Mouse (Mus musculus): Measurements from ENCODE around the gene Letm1. TPM values are rescaled to one million over a fixed set of nuclear protein-coding genes. Genes with fewer than 3 reads are reported as not detected.
A peak's percentile ranks its signal among the peaks of the same experiment; 100 is the strongest.

The Letm1 gene
- polyA plus RNA-seq, 1 experiment from 2014 or later = 45.0 TPM

DNA sequence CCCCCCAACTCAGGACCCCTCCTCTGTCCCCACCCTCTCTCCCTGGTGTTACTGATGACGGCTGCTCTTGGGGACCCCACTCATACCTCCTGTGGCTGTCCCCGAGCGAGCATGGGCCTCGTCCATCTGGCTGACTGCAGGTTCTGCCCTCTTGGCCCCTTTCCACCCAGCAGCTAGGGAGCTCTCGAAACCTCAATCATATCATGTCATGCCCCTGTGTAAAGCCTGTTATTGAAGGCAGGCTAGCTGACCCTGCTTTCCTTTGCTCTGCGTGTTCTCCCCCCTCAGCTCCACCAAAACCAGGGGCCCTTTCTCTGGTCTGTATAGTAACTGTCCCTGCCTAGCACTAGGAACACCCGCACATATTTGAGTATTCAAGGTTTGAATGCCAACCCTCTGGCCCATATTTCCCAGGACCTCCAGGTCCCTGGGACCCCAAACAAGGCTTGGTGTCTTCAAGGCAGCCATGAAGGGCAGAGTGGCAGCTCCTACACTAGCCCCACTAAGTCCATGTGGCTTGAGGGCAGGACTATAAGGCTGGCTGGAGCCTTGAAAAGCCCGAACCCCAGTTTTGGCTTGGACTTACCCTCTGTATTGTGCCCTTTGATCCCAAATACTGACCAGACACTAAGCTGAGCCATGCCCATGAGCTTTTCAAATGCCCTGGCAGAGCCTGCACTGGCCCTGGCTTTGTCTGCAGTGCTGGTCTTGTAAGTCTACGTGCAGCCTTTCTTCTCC is 76.8 kb downstream of the Letm1 start:
- 32% methylated on average over 9 of the region's 9 CpGs for WGBS
- no peaks in the 10 kb centered on the region for H3K27me3 ChIP-seq (ENCODE audit: control insufficient read depth, insufficient read depth, low read length)
- H3K9ac ChIP-seq (ENCODE audit: low read length) = no peak overlapping the region
- no peaks in the 10 kb centered on the region for H3K36me3 ChIP-seq (ENCODE audit: control insufficient read depth, insufficient read depth, low read length)
- 0 out of 2 replicates have a peak, but pooled peaks have one; percentile 4 for ATAC-seq (ENCODE audit: insufficient number of reproducible peaks, insufficient read depth, low FRiP score, low read depth)
- H3K27ac ChIP-seq (replicated peaks in 1 of 2; ENCODE audit: control insufficient read depth in 1 of 2, insufficient read depth in 1 of 2, low read depth in 2 of 2, low read length in 2 of 2) = peak overlapping the region; percentile 12 to 26; a peak in 2 of 4 replicates
- no peak overlapping the region for H3K4me3 ChIP-seq (ENCODE audit: control insufficient read depth in 1 of 2, insufficient read depth in 1 of 2, low read depth in 1 of 2, low read length in 2 of 2)
- H3K9me3 ChIP-seq (ENCODE audit: control insufficient read depth, low read length) = no peaks in the 10 kb centered on the region
- peaks cover 23 to 29% of the 10 kb centered on the region in 2 experiments for H3K4me1 ChIP-seq (ENCODE audit: control insufficient read depth in 2 of 2, insufficient read depth in 2 of 2, low read length in 2 of 2)
- peak overlapping the region; percentile 26 for H3K4me2 ChIP-seq (ENCODE audit: low read length)

DNA sequence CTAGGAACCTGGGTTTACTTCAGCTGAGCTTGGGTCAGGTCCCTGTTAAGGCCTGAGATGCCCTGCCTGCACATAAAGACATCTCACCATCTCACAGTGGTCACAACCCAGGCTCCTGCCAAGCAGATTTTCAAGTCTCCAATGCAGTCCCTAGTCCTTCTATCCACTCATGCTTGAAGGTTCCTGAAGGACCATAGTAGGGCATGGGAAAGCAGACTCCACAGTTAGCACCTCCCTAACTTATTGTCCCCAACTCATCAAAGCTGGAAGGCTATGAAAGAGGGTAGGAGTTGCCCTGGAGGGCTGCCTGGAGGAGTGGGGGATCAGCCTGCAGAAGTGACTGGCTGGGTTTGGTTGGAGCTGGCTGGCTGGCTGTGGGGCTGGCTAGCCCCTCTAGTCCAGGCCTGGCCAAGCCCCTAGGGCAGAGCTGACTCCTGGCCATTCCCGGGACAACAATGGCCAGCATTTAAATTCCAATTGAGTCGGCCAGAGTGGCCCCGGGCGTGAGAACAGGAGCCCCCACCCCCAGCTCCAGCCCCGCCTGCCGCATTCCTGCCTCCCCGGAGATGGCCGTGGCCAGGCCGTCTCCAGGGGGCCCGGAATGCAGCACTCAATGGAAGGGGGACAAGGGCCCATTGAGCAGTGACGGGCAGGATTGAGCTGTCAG is 77.5 kb downstream of the Letm1 start:
- H3K27me3 ChIP-seq (ENCODE audit: control insufficient read depth, insufficient read depth, low read length) = no peaks in the 10 kb centered on the region
- no peaks in the 10 kb centered on the region for H3K9me3 ChIP-seq (ENCODE audit: control insufficient read depth, low read length)
- no peaks in the 10 kb centered on the region for H3K36me3 ChIP-seq (ENCODE audit: control insufficient read depth, insufficient read depth, low read length)
- peak overlapping the region in 1 of 2 experiments; percentile 26; a peak in 1 of 4 replicates for H3K27ac ChIP-seq (replicated peaks in 1 of 2; ENCODE audit: control insufficient read depth in 1 of 2, insufficient read depth in 1 of 2, low read depth in 2 of 2, low read length in 2 of 2)
- 7% methylated on average over 11 of the region's 11 CpGs for WGBS
- peaks cover 27 to 32% of the 10 kb centered on the region in 2 experiments for H3K4me1 ChIP-seq (ENCODE audit: control insufficient read depth in 2 of 2, insufficient read depth in 2 of 2, low read length in 2 of 2)
- H3K9ac ChIP-seq (ENCODE audit: low read length) = no peak overlapping the region
- no peak for ATAC-seq (ENCODE audit: insufficient number of reproducible peaks, insufficient read depth, low FRiP score, low read depth)
- no peak overlapping the region for H3K4me3 ChIP-seq (ENCODE audit: control insufficient read depth in 1 of 2, insufficient read depth in 1 of 2, low read depth in 1 of 2, low read length in 2 of 2)
- peak overlapping the region; percentile 26 for H3K4me2 ChIP-seq (ENCODE audit: low read length)

DNA sequence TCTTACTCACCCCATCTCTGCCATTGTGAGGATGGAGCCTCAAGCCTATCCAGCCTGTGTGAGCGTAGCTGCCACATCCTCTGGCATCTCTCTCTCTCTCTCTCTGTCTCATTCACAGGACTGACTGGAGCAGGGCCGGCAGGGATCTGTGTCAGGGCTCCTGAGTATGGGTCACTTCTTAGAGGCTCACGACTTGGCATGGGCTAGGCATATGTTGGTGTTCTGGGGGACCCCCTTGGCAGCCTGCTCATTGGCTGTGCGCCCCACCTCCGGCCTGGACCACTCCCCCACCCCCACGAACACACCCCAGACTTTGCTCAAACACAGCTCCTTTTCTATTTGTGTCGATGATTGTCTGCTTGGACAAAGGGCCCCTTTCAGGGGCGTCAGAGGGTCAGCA is 78.6 kb downstream of the Letm1 start:
- Histone ChIP-seq H3K9ac (ENCODE audit: low read length) (no peak overlapping the region), H3K9me3 (ENCODE audit: control insufficient read depth, low read length) (no peaks in the 10 kb centered on the region), H3K4me2 (ENCODE audit: low read length) (no peak overlapping the region), H3K27me3 (ENCODE audit: control insufficient read depth, insufficient read depth, low read length) (no peaks in the 10 kb centered on the region), H3K4me3 (ENCODE audit: control insufficient read depth in 1 of 2, insufficient read depth in 1 of 2, low read depth in 1 of 2, low read length in 2 of 2) (no peak overlapping the region), H3K36me3 (ENCODE audit: control insufficient read depth, insufficient read depth, low read length) (no peaks in the 10 kb centered on the region), H3K4me1 (ENCODE audit: control insufficient read depth in 2 of 2, insufficient read depth in 2 of 2, low read length in 2 of 2) (peaks cover 32 to 38% of the 10 kb centered on the region in 2 experiments), H3K27ac (replicated peaks in 1 of 2; ENCODE audit: control insufficient read depth in 1 of 2, insufficient read depth in 1 of 2, low read depth in 2 of 2, low read length in 2 of 2) (no peak overlapping the region)
- WGBS = 69% methylated on average over 8 of the region's 8 CpGs
- ATAC-seq (ENCODE audit: insufficient number of reproducible peaks, insufficient read depth, low FRiP score, low read depth) = no peak

DNA sequence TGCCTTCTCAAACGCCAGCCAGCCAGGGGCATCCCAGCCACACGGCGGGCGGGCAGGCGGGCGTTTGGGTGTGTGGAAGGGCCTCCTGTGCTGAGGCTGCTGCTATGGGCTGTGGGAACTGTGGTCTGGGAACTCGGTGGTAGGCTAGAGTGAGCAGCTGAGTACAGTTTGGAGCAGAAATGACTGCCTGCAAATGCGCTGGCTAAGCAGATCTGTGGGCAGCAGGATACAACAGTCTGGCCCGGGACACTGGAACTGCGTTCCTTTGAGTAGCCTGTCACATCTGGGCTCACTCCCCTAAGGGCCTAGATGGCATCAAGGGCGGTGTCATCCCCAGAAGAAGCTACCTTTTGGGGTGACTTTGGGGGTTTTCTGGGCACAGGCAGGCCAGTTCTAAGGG is 80.8 kb downstream of the Letm1 start:
- Histone ChIP-seq H3K9ac (ENCODE audit: low read length) (no peak overlapping the region), H3K27me3 (ENCODE audit: control insufficient read depth, insufficient read depth, low read length) (peaks cover under 1% of the 10 kb centered on the region)
- no peak for ATAC-seq (ENCODE audit: insufficient number of reproducible peaks, insufficient read depth, low FRiP score, low read depth)

DNA sequence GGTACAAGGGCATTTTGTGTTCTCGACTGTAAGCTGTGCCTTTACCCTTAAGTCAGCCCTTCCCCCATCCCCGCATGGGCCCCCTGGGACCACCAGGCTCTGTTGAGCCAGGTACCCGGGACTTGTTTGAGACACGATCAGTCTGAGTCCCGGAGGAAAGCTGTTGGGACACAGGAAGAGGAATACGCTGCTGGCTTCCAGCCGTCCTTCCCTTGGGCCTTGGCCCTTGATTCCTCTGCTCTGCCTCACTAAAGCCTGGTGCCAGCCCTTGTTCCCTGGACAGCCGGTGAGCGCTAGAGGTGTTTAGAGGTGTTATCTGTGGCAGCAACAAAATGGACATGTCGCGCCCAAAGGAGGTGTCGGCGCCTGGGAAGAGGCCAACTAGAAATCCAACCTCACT is 82.6 kb downstream of the Letm1 start:
- Histone ChIP-seq H3K4me1 (ENCODE audit: control insufficient read depth in 2 of 2, insufficient read depth in 2 of 2, low read length in 2 of 2) (peaks cover 22 to 27% of the 10 kb centered on the region in 2 experiments), H3K36me3 (ENCODE audit: control insufficient read depth, insufficient read depth, low read length) (no peaks in the 10 kb centered on the region), H3K4me3 (ENCODE audit: control insufficient read depth in 1 of 2, insufficient read depth in 1 of 2, low read depth in 1 of 2, low read length in 2 of 2) (no peak overlapping the region), H3K4me2 (ENCODE audit: low read length) (peak overlapping the region; percentile 21; the same call in 1 of the 2 replicates), H3K9me3 (ENCODE audit: control insufficient read depth, low read length) (no peaks in the 10 kb centered on the region), H3K27ac (replicated peaks in 1 of 2; ENCODE audit: control insufficient read depth in 1 of 2, insufficient read depth in 1 of 2, low read depth in 2 of 2, low read length in 2 of 2) (no peak overlapping the region), H3K27me3 (ENCODE audit: control insufficient read depth, insufficient read depth, low read length) (peaks cover 14% of the 10 kb centered on the region), H3K9ac (ENCODE audit: low read length) (no peak overlapping the region)
- no peak for ATAC-seq (ENCODE audit: insufficient number of reproducible peaks, insufficient read depth, low FRiP score, low read depth)
- 13% methylated on average over 13 of the region's 13 CpGs for WGBS

More for the DNA sequence above, 80.8 kb downstream of the Letm1 start:
- H3K4me2 ChIP-seq (ENCODE audit: low read length) = no peak overlapping the region
- H3K9me3 ChIP-seq (ENCODE audit: control insufficient read depth, low read length) = no peaks in the 10 kb centered on the region
- H3K4me1 ChIP-seq (ENCODE audit: control insufficient read depth in 2 of 2, insufficient read depth in 2 of 2, low read length in 2 of 2) = peaks cover 30 to 37% of the 10 kb centered on the region in 2 experiments
- no peak overlapping the region for H3K4me3 ChIP-seq (ENCODE audit: control insufficient read depth in 1 of 2, insufficient read depth in 1 of 2, low read depth in 1 of 2, low read length in 2 of 2)
- H3K27ac ChIP-seq (replicated peaks in 1 of 2; ENCODE audit: control insufficient read depth in 1 of 2, insufficient read depth in 1 of 2, low read depth in 2 of 2, low read length in 2 of 2) = no peak overlapping the region
- no peaks in the 10 kb centered on the region for H3K36me3 ChIP-seq (ENCODE audit: control insufficient read depth, insufficient read depth, low read length)
- 79% methylated on average over 11 of the region's 11 CpGs for WGBS

DNA sequence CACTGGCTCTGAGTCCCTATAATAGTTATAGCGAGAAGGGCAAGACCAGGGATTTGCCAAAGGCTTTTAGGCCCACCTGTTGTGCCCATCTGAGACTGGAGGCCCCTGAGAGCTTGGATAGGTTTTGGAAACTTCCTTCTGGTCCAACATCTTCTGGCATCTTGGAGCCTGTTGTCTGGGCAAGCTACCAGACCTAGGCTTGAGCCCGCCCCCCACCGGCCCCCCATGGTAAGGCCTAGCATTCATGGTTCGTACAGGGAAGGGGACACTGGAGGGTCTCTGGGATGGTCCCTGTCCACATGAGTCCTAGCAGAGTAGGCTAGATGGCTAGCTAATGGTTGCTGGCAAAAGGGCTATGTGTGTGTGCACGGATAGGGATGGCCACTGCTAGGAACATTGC is 83.9 kb downstream of the Letm1 start:
- no peak overlapping the region for H3K9ac ChIP-seq (ENCODE audit: low read length)
- no peak overlapping the region for H3K4me2 ChIP-seq (ENCODE audit: low read length)
- 90% methylated on average over 5 of the region's 5 CpGs for WGBS
- no peak for ATAC-seq (ENCODE audit: insufficient number of reproducible peaks, insufficient read depth, low FRiP score, low read depth)
- no peaks in the 10 kb centered on the region for H3K9me3 ChIP-seq (ENCODE audit: control insufficient read depth, low read length)
- H3K4me1 ChIP-seq (ENCODE audit: control insufficient read depth in 2 of 2, insufficient read depth in 2 of 2, low read length in 2 of 2) = peaks cover 19 to 29% of the 10 kb centered on the region in 2 experiments
- no peak overlapping the region for H3K4me3 ChIP-seq (ENCODE audit: control insufficient read depth in 1 of 2, insufficient read depth in 1 of 2, low read depth in 1 of 2, low read length in 2 of 2)
- no peaks in the 10 kb centered on the region for H3K36me3 ChIP-seq (ENCODE audit: control insufficient read depth, insufficient read depth, low read length)
- peaks cover 18% of the 10 kb centered on the region for H3K27me3 ChIP-seq (ENCODE audit: control insufficient read depth, insufficient read depth, low read length)
- H3K27ac ChIP-seq (replicated peaks in 1 of 2; ENCODE audit: control insufficient read depth in 1 of 2, insufficient read depth in 1 of 2, low read depth in 2 of 2, low read length in 2 of 2) = no peak overlapping the region

DNA sequence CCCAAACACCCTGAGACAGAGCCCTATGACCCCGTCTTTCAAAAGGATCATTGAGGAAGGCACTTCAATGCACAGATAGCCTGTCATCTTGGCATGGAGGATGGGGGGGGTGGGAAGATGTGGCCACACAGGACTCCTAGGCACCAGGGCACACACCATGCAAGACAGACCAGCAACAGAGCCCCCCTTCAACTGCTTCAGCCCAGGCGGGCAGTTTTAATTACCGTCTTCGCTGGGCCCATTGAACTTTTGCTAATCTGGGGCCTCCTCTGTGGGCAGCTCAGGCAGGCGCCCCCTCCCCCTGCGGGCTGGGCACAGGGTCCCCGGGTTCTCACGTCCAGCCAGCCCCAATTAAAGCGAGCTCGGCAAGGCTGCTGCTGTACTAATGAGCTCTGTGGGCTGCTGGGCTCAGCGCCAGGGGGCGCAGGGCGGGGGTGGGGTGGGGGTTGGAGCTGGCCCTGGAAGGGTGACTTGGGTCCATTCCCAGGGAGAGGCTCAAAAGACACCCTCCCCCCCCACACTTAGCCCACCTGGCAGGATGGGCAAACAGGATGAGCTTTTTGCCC is 84.6 kb downstream of the Letm1 start:
- ATAC-seq (ENCODE audit: insufficient number of reproducible peaks, insufficient read depth, low FRiP score, low read depth) = no peak
- WGBS = 31% methylated on average over 13 of the region's 13 CpGs
- H3K9ac ChIP-seq (ENCODE audit: low read length) = no peak overlapping the region
- H3K27me3 ChIP-seq (ENCODE audit: control insufficient read depth, insufficient read depth, low read length) = peaks cover 18% of the 10 kb centered on the region
- peaks cover 22 to 29% of the 10 kb centered on the region in 2 experiments for H3K4me1 ChIP-seq (ENCODE audit: control insufficient read depth in 2 of 2, insufficient read depth in 2 of 2, low read length in 2 of 2)
- H3K4me3 ChIP-seq (ENCODE audit: control insufficient read depth in 1 of 2, insufficient read depth in 1 of 2, low read depth in 1 of 2, low read length in 2 of 2) = no peak overlapping the region
- H3K9me3 ChIP-seq (ENCODE audit: control insufficient read depth, low read length) = no peaks in the 10 kb centered on the region
- no peak overlapping the region for H3K4me2 ChIP-seq (ENCODE audit: low read length)
- no peak overlapping the region for H3K27ac ChIP-seq (replicated peaks in 1 of 2; ENCODE audit: control insufficient read depth in 1 of 2, insufficient read depth in 1 of 2, low read depth in 2 of 2, low read length in 2 of 2)
- no peaks in the 10 kb centered on the region for H3K36me3 ChIP-seq (ENCODE audit: control insufficient read depth, insufficient read depth, low read length)

All from heart, embryonic 14.5 days (tissue).